Mouse (Mus musculus): Measurements from ENCODE around the gene Ppp5c. TPM values are rescaled to one million over a fixed set of nuclear protein-coding genes. Genes with fewer than 3 reads are reported as not detected.
"Not testable (repeated sequence)": the region's sequence is repeated elsewhere in the genome, so short reads cannot be mapped to it uniquely, and the experiment has no call there.

The Ppp5c gene
- total and polyA plus RNA-seq, 3 experiments, result 125 to 223 (median 128) TPM

- H3K9me3 ChIP-seq (replicated peaks; ENCODE audit: low read length), result no peaks in the 10 kb centered on the region
- no peak within 1 kb of the TSS for H3K4me3 ChIP-seq (replicated peaks in 1 of 3; ENCODE audit: low read depth in 2 of 3, low read length in 2 of 3, poor library complexity in 1 of 3)
- no peak within 1 kb of the TSS for H3K9ac ChIP-seq (ENCODE audit: insufficient read depth, low read depth)
- no peaks in the 10 kb centered on the region for H3K4me1 ChIP-seq (ENCODE audit: control insufficient read depth in 1 of 2, insufficient read depth in 2 of 2)
- H3K27ac ChIP-seq (ENCODE audit: insufficient read depth, low read depth), result no peak within 1 kb of the TSS
- H3K4me2 ChIP-seq (ENCODE audit: insufficient read depth, low read depth, poor library complexity, severe bottlenecking), result no peak within 1 kb of the TSS
- H3K27me3 ChIP-seq (replicated peaks), result peaks cover 24% of the 10 kb centered on the region
- TF ChIP-seq USF2 (conservative IDR thresholded peaks at IDR 0.05; ENCODE audit: low read depth, low read length) (no peak), SMC3 (IDR thresholded peaks at IDR 0.05; ENCODE audit: low read depth, low read length) (peak; percentile 68), RAD21 (IDR thresholded peaks at IDR 0.05; ENCODE audit: low read depth, low read length) (peak; percentile 81), CTCF (conservative IDR thresholded peaks at IDR 0.05 in 1 of 2, IDR thresholded peaks at IDR 0.05 in 1 of 2; ENCODE audit: low read depth in 2 of 2, low read length in 2 of 2) (peak; percentile 89 to 94), TCF12 (IDR thresholded peaks at IDR 0.05; ENCODE audit: low read depth, low read length) (no peak)
- in situ Hi-C loops (cut with MboI; ENCODE audit: low pct_ligation_motif_present, low pct_unique_long_range_greater_than_20kb, low sequenced_read_pairs), result no loop called here
- no peaks in the 10 kb centered on the region for H3K36me3 ChIP-seq (replicated peaks in 1 of 2; ENCODE audit: control insufficient read depth in 1 of 2, insufficient read depth in 1 of 2, low read length in 1 of 2)
- dilution Hi-C loops (cut with MboI; ENCODE audit: extremely low pct_ligation_motif_present, extremely low pct_unique_long_range_greater_than_20kb, low sequenced_read_pairs), result no loop called here
- no peaks in the 10 kb centered on the region for H3K79me2 ChIP-seq (replicated peaks; ENCODE audit: control insufficient read depth, extremely low read depth, insufficient read depth, poor library complexity, severe bottlenecking)
- peak; percentile 66 for DNase-seq (ENCODE audit: extremely low read depth)
Observed at GRCm38 (mm10) chr7:17073904-17074615, 46.3 kb upstream of the Ppp5c start, which contains the start of gene Psg16. Gene Psg16 (plus strand): TSS chr7:17074040.

- TF ChIP-seq SMC3 (IDR thresholded peaks at IDR 0.05; ENCODE audit: low read depth, low read length) (no peak), CHD1 (IDR thresholded peaks at IDR 0.05; ENCODE audit: low read depth, low read length) (no peak), KAT2A (IDR thresholded peaks at IDR 0.05; ENCODE audit: insufficient replicate concordance, low read length) (no peak), ETS1 (conservative IDR thresholded peaks at IDR 0.05; ENCODE audit: low read depth, low read length) (no peak), E2F4 (IDR thresholded peaks at IDR 0.05; ENCODE audit: insufficient replicate concordance, low read depth, low read length) (no peak), PAX5 (IDR thresholded peaks at IDR 0.05; ENCODE audit: low read length) (no peak), MAZ (IDR thresholded peaks at IDR 0.05; ENCODE audit: low read depth, low read length) (no peak), ZNF384 (IDR thresholded peaks at IDR 0.05; ENCODE audit: low read depth, low read length) (no peak), EP300 (IDR thresholded peaks at IDR 0.05; ENCODE audit: low read length) (no peak), HCFC1 (IDR thresholded peaks at IDR 0.05; ENCODE audit: low read depth, low read length) (no peak), BHLHE40 (IDR thresholded peaks at IDR 0.05; ENCODE audit: low read depth, low read length) (no peak), JUND (conservative IDR thresholded peaks at IDR 0.05; ENCODE audit: low read depth, low read length) (no peak)
- Histone ChIP-seq H3K9me3 (replicated peaks; ENCODE audit: low read length) (no peaks in the 10 kb centered on the region), H3K4me3 (replicated peaks in 1 of 3; ENCODE audit: low read depth in 2 of 3, low read length in 2 of 3, poor library complexity in 1 of 3) (no peak overlapping the region), H3K79me2 (replicated peaks; ENCODE audit: control insufficient read depth, extremely low read depth, insufficient read depth, poor library complexity, severe bottlenecking) (no peaks in the 10 kb centered on the region), H3K4me1 (ENCODE audit: control insufficient read depth in 1 of 2, insufficient read depth in 2 of 2) (no peaks in the 10 kb centered on the region), H3K27me3 (replicated peaks) (peaks cover 20% of the 10 kb centered on the region), H3K9ac (ENCODE audit: insufficient read depth, low read depth) (no peak overlapping the region), H3K36me3 (replicated peaks in 1 of 2; ENCODE audit: control insufficient read depth in 1 of 2, insufficient read depth in 1 of 2, low read length in 1 of 2) (no peaks in the 10 kb centered on the region), H3K4me2 (ENCODE audit: insufficient read depth, low read depth, poor library complexity, severe bottlenecking) (no peak overlapping the region), H3K27ac (ENCODE audit: insufficient read depth, low read depth) (no peak overlapping the region)
- in situ Hi-C loops (cut with MboI; ENCODE audit: low pct_ligation_motif_present, low pct_unique_long_range_greater_than_20kb, low sequenced_read_pairs), result no loop called here
- DNase-seq (ENCODE audit: extremely low read depth), result no peak
- dilution Hi-C loops (cut with MboI; ENCODE audit: extremely low pct_ligation_motif_present, extremely low pct_unique_long_range_greater_than_20kb, low sequenced_read_pairs), result no loop called here
Observed at GRCm38 (mm10) chr7:17073513-17073903, 45.8 kb upstream of the Ppp5c start.

GRCm38 (mm10) chr7:17067651-17068050 is 39.9 kb upstream of the Ppp5c start:
- H3K36me3 ChIP-seq (replicated peaks in 1 of 2; ENCODE audit: control insufficient read depth in 1 of 2, insufficient read depth in 1 of 2, low read length in 1 of 2); H3K27me3 ChIP-seq (replicated peaks); H3K79me2 ChIP-seq (replicated peaks; ENCODE audit: control insufficient read depth, extremely low read depth, insufficient read depth, poor library complexity, severe bottlenecking); H3K4me3 ChIP-seq (replicated peaks in 1 of 3; ENCODE audit: low read depth in 2 of 3, low read length in 2 of 3, poor library complexity in 1 of 3); DNase-seq (ENCODE audit: extremely low read depth); H3K4me2 ChIP-seq (ENCODE audit: insufficient read depth, low read depth, poor library complexity, severe bottlenecking); H3K27ac ChIP-seq (ENCODE audit: insufficient read depth, low read depth); H3K9me3 ChIP-seq (replicated peaks; ENCODE audit: low read length); H3K9ac ChIP-seq (ENCODE audit: insufficient read depth, low read depth); dilution Hi-C loops (cut with MboI; ENCODE audit: extremely low pct_ligation_motif_present, extremely low pct_unique_long_range_greater_than_20kb, low sequenced_read_pairs): not testable (repeated sequence)
- in situ Hi-C loops (cut with MboI; ENCODE audit: low pct_ligation_motif_present, low pct_unique_long_range_greater_than_20kb, low sequenced_read_pairs), result loop anchor here (5.0 kb wide), 2 partner anchors 65 to 115 kb away; no protein-coding TSS in a partner anchor
- peaks cover 2 to 19% of the 10 kb centered on the region in 2 experiments for H3K4me1 ChIP-seq (ENCODE audit: control insufficient read depth in 1 of 2, insufficient read depth in 2 of 2)
